In the genomic region with DNA sequence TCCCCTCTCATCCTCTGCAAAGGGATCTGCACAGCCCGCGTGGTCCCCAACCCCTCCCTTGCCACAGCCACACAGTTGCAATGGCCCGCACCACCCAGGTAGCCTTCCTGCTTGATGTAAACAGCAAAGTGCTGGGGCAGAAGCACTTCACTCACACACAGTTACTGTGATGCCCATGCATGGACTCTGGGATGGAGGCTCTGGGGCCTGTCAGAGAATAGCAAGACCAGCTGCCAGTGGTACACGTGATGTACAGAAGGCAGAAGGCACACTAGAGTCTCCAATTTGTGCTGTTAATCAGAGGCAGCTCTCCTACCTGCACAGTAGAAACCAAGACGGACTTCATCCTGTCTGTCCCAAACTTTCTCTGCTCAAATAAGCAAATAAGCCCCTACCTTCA, we compare ENCODE assay signal across 13 mouse cellular contexts.
DNase-seq lines count a peak whose midpoint lies in the region; ATAC-seq and TF ChIP-seq lines count a peak whose summit lies in the region.
"Had no signal": no experiment of that assay in that cellular context is flagged by ENCODE, and none has a peak within 500 bp of the region (broad histone marks: within the 10 kb centered on the region; RNA-seq: fewer than 3 reads in every experiment).

No protein-coding gene starts in this region.

- H3K4me3 ChIP-seq in heart, embryonic 15.5 days: no peak overlapping the region
- H3K4me3 ChIP-seq in lung, embryonic 15.5 days: no peak overlapping the region
- no peak overlapping the region for H3K4me3 ChIP-seq in lung, adult 2 months (replicated peaks; ENCODE audit: extremely low read depth, low read depth, low read length)
- H3K4me3 ChIP-seq in intestine, embryonic 14.5 days (ENCODE audit: low read depth, low read length): no peak overlapping the region
- no peak overlapping the region for H3K4me3 ChIP-seq in stomach, embryonic 15.5 days (replicated peaks)
- no peak overlapping the region for H3K4me3 ChIP-seq in thymus, adult 2 months (ENCODE audit: control insufficient read depth, insufficient read depth, low read length)
- H3K4me3 ChIP-seq: midbrain, embryonic 10.5 days; neural tube, embryonic 12.5 days had no signal

- DNase-seq in heart, postnatal 25 days (ENCODE audit: low spot score): no peak
- no peak for DNase-seq in lung, adult 2 months
- no peak for DNase-seq in intestine, embryonic 14.5 days (ENCODE audit: low spot score)
- no peak for DNase-seq in thymus, adult 2 months
- DNase-seq: adrenal gland, adult 8-10 months had no signal

- no peaks in the 10 kb centered on the region for H3K27me3 ChIP-seq in heart, embryonic 15.5 days
- no peaks in the 10 kb centered on the region for H3K27me3 ChIP-seq in lung, embryonic 15.5 days
- no peaks in the 10 kb centered on the region for H3K27me3 ChIP-seq in intestine, embryonic 14.5 days (replicated peaks; ENCODE audit: control insufficient read depth, insufficient read depth, low read length)
- H3K27me3 ChIP-seq in stomach, embryonic 15.5 days (replicated peaks): no peaks in the 10 kb centered on the region
- H3K27me3 ChIP-seq in thymus, adult 2 months (ENCODE audit: control insufficient read depth, insufficient read depth, low read length): no peaks in the 10 kb centered on the region
- H3K27me3 ChIP-seq: neural tube, embryonic 12.5 days; Patski had no signal

- no peak for TF ChIP-seq CTCF in lung, adult 2 months (IDR thresholded peaks at IDR 0.05; ENCODE audit: insufficient read depth, low read length)
- TF ChIP-seq CTCF in thymus, adult 2 months (IDR thresholded peaks at IDR 0.05; ENCODE audit: borderline replicate concordance, control insufficient read depth, extremely low read depth, insufficient read depth, low read length, poor library complexity): no peak

- H3K4me1 ChIP-seq in heart, embryonic 15.5 days (replicated peaks): peaks cover 90% of the 10 kb centered on the region
- peaks cover 28% of the 10 kb centered on the region for H3K4me1 ChIP-seq in lung, embryonic 15.5 days
- H3K4me1 ChIP-seq in lung, adult 2 months (ENCODE audit: control insufficient read depth, insufficient read depth, low read length): peaks cover 6% of the 10 kb centered on the region
- peaks cover 7% of the 10 kb centered on the region for H3K4me1 ChIP-seq in intestine, embryonic 14.5 days (replicated peaks; ENCODE audit: control insufficient read depth, insufficient read depth, low read length)
- peaks cover 22% of the 10 kb centered on the region for H3K4me1 ChIP-seq in stomach, embryonic 15.5 days
- H3K4me1 ChIP-seq in thymus, adult 2 months (replicated peaks; ENCODE audit: control insufficient read depth, insufficient read depth, low read length): peaks cover 16% of the 10 kb centered on the region
- H3K4me1 ChIP-seq: neural tube, embryonic 12.5 days had no signal

- no peak for ATAC-seq in heart, embryonic 15.5 days (replicated peaks; ENCODE audit: insufficient number of reproducible peaks, insufficient read depth, low FRiP score, low read depth)
- ATAC-seq in lung, embryonic 15.5 days (ENCODE audit: borderline replicate concordance, extremely low read depth, low FRiP score, low TSS enrichment): no peak
- ATAC-seq in intestine, embryonic 14.5 days (replicated peaks; ENCODE audit: low FRiP score, low TSS enrichment, low read depth): no peak
- no peak for ATAC-seq in stomach, embryonic 15.5 days (ENCODE audit: insufficient read depth, low FRiP score, low read depth)
- ATAC-seq: CD4-positive, CD25-positive, alpha-beta regulatory T cell, adult 4 months; Patski had no signal

- H3K9ac ChIP-seq in heart, embryonic 15.5 days: no peak overlapping the region
- H3K9ac ChIP-seq in lung, embryonic 15.5 days: no peak overlapping the region
- H3K9ac ChIP-seq in intestine, embryonic 14.5 days (ENCODE audit: low read length): no peak overlapping the region
- no peak overlapping the region for H3K9ac ChIP-seq in stomach, embryonic 15.5 days
- H3K9ac ChIP-seq: lung, embryonic 14.5 days; neural tube, embryonic 12.5 days had no signal

- TF ChIP-seq POLR2A in lung, adult 2 months (IDR thresholded peaks at IDR 0.05; ENCODE audit: borderline replicate concordance, extremely low read depth, low read depth, low read length): no peak
- TF ChIP-seq POLR2A in thymus, adult 2 months (IDR thresholded peaks at IDR 0.05; ENCODE audit: control insufficient read depth, extremely low read depth, insufficient read depth, low read length, poor library complexity): no peak

- no peaks in the 10 kb centered on the region for H3K9me3 ChIP-seq in heart, embryonic 15.5 days (replicated peaks)
- no peaks in the 10 kb centered on the region for H3K9me3 ChIP-seq in lung, embryonic 15.5 days
- H3K9me3 ChIP-seq in intestine, embryonic 14.5 days (ENCODE audit: control insufficient read depth, low read length): no peaks in the 10 kb centered on the region
- no peaks in the 10 kb centered on the region for H3K9me3 ChIP-seq in stomach, embryonic 15.5 days
- H3K9me3 ChIP-seq: midbrain, embryonic 10.5 days; neural tube, embryonic 12.5 days had no signal

- intact Hi-C loops in heart, postnatal 25 days (cut with DNase I): no loop called here

- H3K27ac ChIP-seq in heart, embryonic 15.5 days: peak overlapping the region; percentile 76
- peak overlapping the region; percentile 79 for H3K27ac ChIP-seq in lung, embryonic 15.5 days
- H3K27ac ChIP-seq in intestine, embryonic 14.5 days (ENCODE audit: low read depth): peak overlapping the region; percentile 86
- H3K27ac ChIP-seq in stomach, embryonic 15.5 days: peak overlapping the region; percentile 90
- H3K27ac ChIP-seq in thymus, adult 2 months (ENCODE audit: control insufficient read depth, insufficient read depth, low read length): no peak overlapping the region
- H3K27ac ChIP-seq: neural tube, embryonic 12.5 days had no signal

- 86% methylated on average over 5 of the region's 5 CpGs for WGBS in heart, embryonic 15.5 days
- 79% methylated on average over 5 of the region's 5 CpGs for WGBS in lung, embryonic 15.5 days
- 81% methylated on average over 5 of the region's 5 CpGs for WGBS in lung, adult 2 months
- WGBS in intestine, embryonic 14.5 days: 66% methylated on average over 5 of the region's 5 CpGs
- WGBS in stomach, embryonic 15.5 days: 70% methylated on average over 5 of the region's 5 CpGs
- 95% methylated on average over 5 of the region's 5 CpGs for WGBS in thymus, adult 2 months

- peaks cover 24% of the 10 kb centered on the region for H3K36me3 ChIP-seq in heart, embryonic 15.5 days
- peaks cover 21% of the 10 kb centered on the region; the same call in 1 of the 2 replicates for H3K36me3 ChIP-seq in lung, embryonic 15.5 days
- 0 out of 2 replicates have a peak, but pooled peaks cover 16% of the 10 kb centered on the region for H3K36me3 ChIP-seq in intestine, embryonic 14.5 days (ENCODE audit: control insufficient read depth, insufficient read depth, low read length)
- no peaks in the 10 kb centered on the region for H3K36me3 ChIP-seq in stomach, embryonic 15.5 days
- no peaks in the 10 kb centered on the region for H3K36me3 ChIP-seq in thymus, adult 2 months (ENCODE audit: control insufficient read depth, insufficient read depth, low read length)
- H3K36me3 ChIP-seq: midbrain, embryonic 10.5 days; neural tube, embryonic 12.5 days had no signal

- no peak overlapping the region for H3K4me2 ChIP-seq in heart, embryonic 15.5 days
- H3K4me2 ChIP-seq in lung, embryonic 15.5 days: no peak overlapping the region
- H3K4me2 ChIP-seq in intestine, embryonic 14.5 days (ENCODE audit: low read length): no peak overlapping the region
- H3K4me2 ChIP-seq in stomach, embryonic 15.5 days: no peak overlapping the region
- H3K4me2 ChIP-seq: lung, embryonic 14.5 days; neural tube, embryonic 12.5 days had no signal
